Mouse (Mus musculus): ENCODE measurements around the gene Gzmd. TPM values are rescaled to one million over a fixed set of nuclear protein-coding genes. Genes with fewer than 3 reads are reported as not detected.
"Not testable (repeated sequence)": the region's sequence is repeated elsewhere in the genome, so short reads cannot be mapped to it uniquely, and the experiment has no call there.

The Gzmd gene
- total RNA-seq (2015) (not detected in 2 replicates), total RNA-seq (2017) (not detected in 2 replicates)

DNA sequence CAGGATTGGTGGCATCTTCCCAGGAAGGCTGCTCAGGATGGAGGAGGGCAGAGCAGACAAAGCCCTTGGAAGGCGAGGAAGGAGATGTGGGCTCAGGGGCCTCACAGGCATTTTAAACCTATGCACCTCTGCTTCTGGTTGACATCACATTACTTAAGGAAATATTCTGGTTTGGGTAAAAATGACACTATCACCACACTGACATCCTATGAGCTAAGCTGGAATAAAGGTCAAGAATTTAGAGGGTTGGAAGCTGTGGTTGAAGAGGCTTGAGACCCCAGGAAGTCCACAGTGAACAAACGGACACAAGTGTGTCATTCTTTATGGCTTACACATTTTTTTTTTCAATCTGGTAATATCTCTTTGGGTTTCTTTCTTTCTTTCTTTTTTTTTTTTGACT, at the start of gene Gzmd:
Gzmd (minus strand) TSS at position 101 of the 400 bp plus-strand sequence.
- ATAC-seq (ENCODE audit: poor library complexity, severe bottlenecking), result not testable (repeated sequence)

GRCm38 (mm10) chr14:56177651-56178050, 45.2 kb upstream of the Gzmd start:
- 0 out of 2 replicates have a peak, but pooled peaks have one; percentile 40 for ATAC-seq (ENCODE audit: poor library complexity, severe bottlenecking)

GRCm38 (mm10) chr14:56174499-56174898, 42.1 kb upstream of the Gzmd start, which contains the start of gene Gzmn:
Gene Gzmn (minus strand): TSS chr14:56174599.
- no peak for ATAC-seq (ENCODE audit: poor library complexity, severe bottlenecking)

GRCm38 (mm10) chr14:56173396-56173795, 41.0 kb upstream of the Gzmd start:
- no peak for ATAC-seq (ENCODE audit: poor library complexity, severe bottlenecking)

- ATAC-seq (ENCODE audit: poor library complexity, severe bottlenecking), result no peak
Measured at GRCm38 (mm10) chr14:56172744-56173143, 40.3 kb upstream of the Gzmd start.

DNA sequence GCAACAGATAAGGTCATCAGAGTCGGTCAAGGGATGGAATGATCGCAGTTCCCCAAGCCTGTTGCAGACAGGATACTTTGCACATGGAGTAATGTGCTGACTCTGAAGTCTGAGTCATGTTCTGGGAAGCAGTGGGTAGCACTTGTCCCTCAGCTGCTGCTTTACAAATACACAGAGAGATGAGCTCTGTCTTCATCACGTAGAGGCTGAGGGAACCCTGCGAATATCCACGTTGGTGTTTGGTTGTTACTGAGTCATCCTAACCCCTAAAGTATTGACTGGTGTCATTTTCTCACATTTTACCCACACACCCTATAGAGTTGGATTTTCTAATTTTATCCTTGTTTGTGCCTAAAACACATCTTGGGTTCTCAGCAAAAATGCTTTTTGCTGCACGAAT, 35.6 kb upstream of the Gzmd start:
- ATAC-seq (ENCODE audit: poor library complexity, severe bottlenecking), result no peak

DNA sequence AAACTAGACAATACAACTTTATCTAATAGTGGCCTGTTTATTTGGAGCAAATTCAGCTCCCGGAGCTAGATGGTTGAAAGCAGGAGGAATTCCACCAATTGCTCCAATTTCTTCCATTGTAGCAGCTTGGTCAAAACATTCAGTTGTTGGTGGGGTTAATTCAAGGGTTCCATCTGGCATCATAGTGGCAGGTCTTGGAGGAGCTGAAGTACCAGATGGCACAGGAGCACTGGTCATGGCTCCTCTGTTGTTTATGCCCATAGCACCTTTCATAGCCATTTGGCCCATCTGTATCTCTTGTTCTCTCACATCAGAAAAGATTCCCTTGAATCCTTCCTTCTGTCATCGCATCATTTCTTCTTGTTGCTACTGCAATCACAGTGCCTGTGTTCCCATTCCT, 29.7 kb upstream of the Gzmd start:
- no peak for ATAC-seq (ENCODE audit: poor library complexity, severe bottlenecking)

DNA sequence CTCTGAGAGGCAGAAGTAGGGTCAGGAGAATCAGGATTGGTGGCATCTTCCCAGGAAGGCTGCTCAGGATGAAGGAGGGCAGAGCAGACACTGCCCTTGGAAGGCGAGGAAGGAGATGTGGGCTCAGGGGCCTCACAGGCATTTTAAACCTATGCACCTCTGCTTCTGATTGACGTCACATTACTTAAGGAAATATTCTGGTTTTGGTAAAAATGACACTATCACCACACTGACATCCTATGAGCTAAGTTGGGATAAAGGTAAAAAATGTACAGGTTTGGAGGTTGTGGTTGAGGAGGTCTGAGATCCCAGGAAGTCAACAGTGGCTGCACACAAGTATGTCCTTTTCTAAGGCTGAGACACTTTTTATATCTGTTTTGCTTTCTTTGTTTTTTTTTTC, 27.1 kb upstream of the Gzmd start, which contains the start of gene Gzmg:
Gzmg (minus strand) TSS at position 101 of the 400 bp plus-strand sequence.
- ATAC-seq (ENCODE audit: poor library complexity, severe bottlenecking), result not testable (repeated sequence)

GRCm38 (mm10) chr14:56155340-56155739, 22.9 kb upstream of the Gzmd start:
- ATAC-seq (ENCODE audit: poor library complexity, severe bottlenecking), result no peak

DNA sequence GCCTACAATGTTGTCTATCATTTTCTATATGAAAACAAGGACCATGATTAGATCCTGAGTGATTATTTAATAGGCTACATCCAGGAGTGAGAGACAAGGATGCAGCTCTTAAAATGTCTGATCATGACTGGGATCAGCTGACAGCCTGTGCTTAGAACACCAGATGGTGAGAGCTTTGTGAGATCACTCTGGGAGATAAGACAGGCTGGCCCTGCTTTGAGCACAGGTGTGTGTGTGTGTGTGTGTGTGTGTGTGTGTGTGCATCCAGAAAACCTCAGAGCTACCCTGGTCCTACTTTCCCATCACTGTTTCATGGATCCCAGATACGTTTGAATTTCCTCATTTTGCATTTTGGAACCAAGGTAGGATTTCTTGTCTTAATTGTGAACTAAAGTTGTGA, 1.3 kb upstream of the Gzmd start:
- not testable (repeated sequence) for ATAC-seq (ENCODE audit: poor library complexity, severe bottlenecking)

DNA sequence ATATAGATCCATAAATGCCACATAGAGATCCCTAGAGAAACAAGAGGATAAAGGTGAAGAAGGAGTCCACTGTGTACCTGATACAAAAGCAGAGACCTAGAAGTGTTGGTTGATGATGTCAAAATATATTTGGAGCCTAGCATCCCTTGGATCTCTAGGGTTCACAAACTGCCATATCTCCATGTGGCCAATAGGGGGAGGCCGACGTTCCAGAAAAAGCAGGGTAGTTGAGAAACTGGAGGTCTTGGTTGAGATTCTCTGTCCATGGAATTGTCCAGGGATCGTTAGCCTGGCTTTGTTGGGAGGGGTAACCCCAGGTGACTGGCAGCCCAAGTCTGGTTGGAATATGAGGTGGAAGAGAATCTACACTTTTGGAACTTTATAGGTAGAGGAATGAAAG, 4.1 kb downstream of the Gzmd start:
- ATAC-seq (ENCODE audit: poor library complexity, severe bottlenecking), result no peak

- no peak for ATAC-seq (ENCODE audit: poor library complexity, severe bottlenecking)
Measured at GRCm38 (mm10) chr14:56123516-56123915, 8.9 kb downstream of the Gzmd start.

DNA sequence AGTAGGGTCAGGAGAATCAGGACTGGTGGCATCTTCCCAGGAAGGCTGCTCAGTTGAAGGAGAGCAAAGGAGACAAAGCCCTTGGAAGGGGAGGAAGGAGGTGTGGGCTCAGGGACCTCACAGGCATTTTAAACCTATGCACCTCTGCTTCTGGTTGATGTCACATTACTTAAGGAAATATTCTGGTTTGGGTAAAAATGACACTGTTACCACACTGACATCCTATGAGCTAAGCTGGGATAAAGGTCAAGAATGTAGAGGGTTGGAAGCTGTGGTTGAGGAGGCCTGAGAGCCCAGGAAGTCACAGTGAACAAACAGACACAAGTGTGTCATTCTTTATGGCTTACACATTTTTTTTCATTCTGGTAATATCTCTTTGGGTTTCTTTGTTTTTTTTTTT, 11.9 kb downstream of the Gzmd start, which contains the start of gene Gzme:
Gzme (minus strand) TSS at position 101 of the 400 bp plus-strand sequence.
- no peak for ATAC-seq (ENCODE audit: poor library complexity, severe bottlenecking)

DNA sequence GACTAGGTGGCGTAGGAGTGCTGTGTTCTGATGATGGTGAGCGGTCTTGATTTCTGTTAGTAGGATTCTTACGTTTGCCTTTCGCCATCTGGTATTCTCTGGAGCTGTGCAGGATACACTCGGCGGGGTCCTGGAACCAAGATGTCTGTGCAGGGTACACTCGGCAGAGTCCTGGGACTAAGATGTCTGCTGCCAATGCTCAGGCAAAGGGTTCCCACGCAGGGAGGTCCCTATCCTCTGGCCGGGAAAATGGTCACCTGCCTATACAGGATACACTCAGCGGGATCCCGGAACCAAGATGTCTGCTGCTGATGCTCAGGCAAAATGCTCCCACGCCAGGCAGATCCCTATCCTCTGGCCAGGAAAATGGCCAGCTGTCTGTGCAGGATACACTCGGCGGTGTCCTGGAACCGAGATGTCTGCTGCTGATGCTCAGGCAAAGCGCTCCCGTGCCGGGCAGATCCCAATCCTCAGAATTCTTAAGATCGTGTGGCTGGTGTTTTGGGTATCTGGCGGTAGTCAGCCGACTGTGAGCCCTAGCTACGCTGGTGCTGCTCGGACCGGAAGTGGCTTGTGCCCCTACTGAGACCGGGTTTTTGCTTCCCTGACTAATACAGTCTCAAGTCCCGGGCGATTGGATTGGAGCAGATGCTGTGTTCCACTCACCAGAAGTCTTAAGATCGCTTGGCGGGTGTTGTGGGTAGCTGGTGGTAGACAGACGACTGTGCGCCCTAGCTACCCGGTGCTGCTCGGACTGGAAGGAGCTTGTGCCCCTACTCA, 16.7 kb downstream of the Gzmd start:
- ATAC-seq (ENCODE audit: poor library complexity, severe bottlenecking), result not testable (repeated sequence)

GRCm38 (mm10) chr14:56105447-56106180, 26.8 kb downstream of the Gzmd start:
- peak; percentile 43 for ATAC-seq (ENCODE audit: poor library complexity, severe bottlenecking)

- no peak for ATAC-seq (ENCODE audit: poor library complexity, severe bottlenecking)
Measured at GRCm38 (mm10) chr14:56105016-56105415, 27.4 kb downstream of the Gzmd start.

- ATAC-seq (ENCODE audit: poor library complexity, severe bottlenecking), result no peak
Measured at GRCm38 (mm10) chr14:56103452-56103851, 29.0 kb downstream of the Gzmd start.

- peak; percentile 30 for ATAC-seq (ENCODE audit: poor library complexity, severe bottlenecking)
Measured at GRCm38 (mm10) chr14:56102386-56102785, 30.0 kb downstream of the Gzmd start, which contains the start of gene Ctsg. Gene Ctsg (minus strand): TSS chr14:56102574.

GRCm38 (mm10) chr14:56098940-56099339, 33.5 kb downstream of the Gzmd start:
- peak; percentile 61 for ATAC-seq (ENCODE audit: poor library complexity, severe bottlenecking)

DNA sequence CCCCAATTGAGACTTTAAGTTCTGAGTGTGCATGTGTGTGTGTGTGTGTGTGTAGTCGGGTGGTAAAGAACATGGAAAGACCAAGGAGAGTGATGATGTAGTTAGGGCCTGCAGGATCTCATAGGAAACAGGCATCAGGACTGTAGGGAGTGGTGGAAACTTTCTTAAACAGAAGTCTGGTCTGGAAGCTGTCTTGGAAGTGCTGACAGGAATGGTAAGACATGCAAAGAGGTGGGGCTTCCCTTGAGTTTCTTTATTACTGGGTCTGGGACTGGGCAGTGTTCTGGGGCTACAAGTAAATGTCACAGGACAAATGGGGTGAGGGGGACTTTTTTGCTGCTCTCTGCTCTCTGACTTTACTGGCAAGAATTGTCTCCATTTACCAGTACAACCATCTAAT, 34.8 kb downstream of the Gzmd start:
- ATAC-seq (ENCODE audit: poor library complexity, severe bottlenecking), result no peak

GRCm38 (mm10) chr14:56093353-56093752, 39.1 kb downstream of the Gzmd start:
- 0 out of 2 replicates have a peak, but pooled peaks have one; percentile 21 for ATAC-seq (ENCODE audit: poor library complexity, severe bottlenecking)

DNA sequence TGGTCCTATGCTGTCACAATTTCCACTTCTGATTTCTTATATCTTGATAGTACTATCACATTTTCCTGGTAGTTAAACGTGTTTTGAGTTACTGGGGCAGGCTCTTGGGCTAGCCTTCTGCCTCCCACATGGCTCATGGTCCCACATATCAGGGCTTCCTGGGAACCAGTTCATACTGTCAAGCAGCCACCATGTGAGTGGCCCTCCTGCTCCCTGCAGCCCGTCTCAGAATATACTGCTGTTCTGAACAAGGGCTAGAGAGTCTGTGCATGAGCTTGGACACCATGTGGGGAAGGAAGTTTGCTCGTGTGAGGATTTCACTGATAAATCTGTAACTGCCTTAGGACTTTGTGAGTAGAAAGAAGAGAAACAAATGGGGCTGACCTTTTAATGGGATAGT, 45.7 kb downstream of the Gzmd start:
- no peak for ATAC-seq (ENCODE audit: poor library complexity, severe bottlenecking)
